Mouse (Mus musculus): ENCODE data around the gene Inpp4b.

DNA sequence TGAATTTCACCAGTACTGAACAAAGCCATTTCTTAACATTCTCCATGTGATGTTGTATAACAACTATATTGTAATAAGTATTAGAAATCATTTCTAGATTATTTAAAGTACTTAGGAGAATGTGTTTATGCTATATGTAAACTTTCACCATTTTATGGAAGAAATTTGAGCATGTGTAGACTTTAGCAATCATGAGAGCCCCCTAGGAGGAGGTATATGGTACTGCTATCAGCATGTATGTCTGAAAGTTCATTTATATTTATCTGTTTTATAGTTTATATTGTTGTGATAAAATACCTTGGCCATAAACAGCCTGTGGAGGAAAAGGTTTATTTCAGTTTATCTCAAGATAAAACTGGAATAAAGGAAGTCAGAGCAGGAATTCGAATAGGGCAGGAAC is 141.5 kb downstream of the Inpp4b start:
- TF ChIP-seq CTCF (IDR thresholded peaks at IDR 0.05) (no peak), EP300 (IDR thresholded peaks at IDR 0.05) (no peak)

Data from lung, postnatal 0 days (tissue).